In genomic region chr6:91978371-91979300, GRCm38 (mm10) we compare ENCODE assay signal across 8 mouse cellular contexts. TPM values are rescaled to one million over a fixed set of nuclear protein-coding genes. Genes with fewer than 3 reads are reported as not detected.
DNase-seq lines count a peak whose midpoint lies in the region; ATAC-seq and TF ChIP-seq lines count a peak whose summit lies in the region.

Gene Fgd5, plus strand, starts transcription at chr6:91978878.

- peak within 1 kb of the TSS; percentile 99 for H3K4me2 ChIP-seq in hindbrain, embryonic 16.5 days (ENCODE audit: low read length)
- H3K4me2 ChIP-seq in liver, embryonic 16.5 days (ENCODE audit: low read depth, low read length) = peak within 1 kb of the TSS; percentile 67

- no peaks in the 10 kb centered on the region for H3K27me3 ChIP-seq in hindbrain, embryonic 16.5 days (replicated peaks; ENCODE audit: control insufficient read depth, insufficient read depth, low read length)
- peaks cover 35% of the 10 kb centered on the region for H3K27me3 ChIP-seq in liver, embryonic 16.5 days (ENCODE audit: control insufficient read depth, insufficient read depth, low read depth, low read length)

- no peaks in the 10 kb centered on the region for H3K9me3 ChIP-seq in ES-E14 (ENCODE audit: control insufficient read depth, insufficient read depth, low read depth, low read length)
- no peaks in the 10 kb centered on the region for H3K9me3 ChIP-seq in hindbrain, embryonic 16.5 days (ENCODE audit: control insufficient read depth, low read length)
- no peaks in the 10 kb centered on the region for H3K9me3 ChIP-seq in liver, embryonic 16.5 days (replicated peaks; ENCODE audit: control insufficient read depth, low read length)

- no peaks in the 10 kb centered on the region for H3K36me3 ChIP-seq in ES-E14 (ENCODE audit: control insufficient read depth, insufficient read depth, low read length, poor library complexity, severe bottlenecking)
- H3K36me3 ChIP-seq in hindbrain, embryonic 16.5 days (ENCODE audit: control insufficient read depth, insufficient read depth, low read length) = no peaks in the 10 kb centered on the region
- H3K36me3 ChIP-seq in liver, embryonic 16.5 days (ENCODE audit: control insufficient read depth, insufficient read depth) = no peaks in the 10 kb centered on the region

- under 1% methylated on average over 34 of the region's 62 CpGs for WGBS in hindbrain, embryonic 16.5 days
- WGBS in liver, embryonic 16.5 days (ENCODE audit: insufficient replicate concordance) = under 1% methylated on average over 47 of the region's 62 CpGs

- H3K27ac ChIP-seq in ES-E14 (ENCODE audit: insufficient read depth, low read depth, low read length, poor library complexity, severe bottlenecking) = no peak within 1 kb of the TSS
- H3K27ac ChIP-seq in hindbrain, embryonic 16.5 days (ENCODE audit: low read depth, low read length) = peak within 1 kb of the TSS; percentile 47; the same call in 1 of the 2 replicates
- H3K27ac ChIP-seq in liver, embryonic 16.5 days (ENCODE audit: low read length) = no peak within 1 kb of the TSS

- peak within 1 kb of the TSS; percentile 75 for H3K9ac ChIP-seq in ES-E14 (ENCODE audit: insufficient read depth, low read depth, low read length, poor library complexity, severe bottlenecking)
- peak within 1 kb of the TSS; percentile 78 for H3K9ac ChIP-seq in hindbrain, embryonic 16.5 days (ENCODE audit: low read depth, low read length)
- H3K9ac ChIP-seq in liver, embryonic 16.5 days (ENCODE audit: low read depth, low read length) = peak within 1 kb of the TSS; percentile 37

- in situ Hi-C loops in ES-E14 (cut with MboI; ENCODE audit: low sequenced_read_pairs in 2 of 2, unreplicated experiment in 2 of 2) = no loop called here

- H3K4me1 ChIP-seq in ES-E14 (ENCODE audit: control insufficient read depth in 2 of 2, insufficient read depth in 2 of 2, low read length in 2 of 2, poor library complexity in 1 of 2) = peaks cover 2 to 16% of the 10 kb centered on the region in 2 experiments; a peak in 3 of 4 replicates
- peaks cover 15% of the 10 kb centered on the region for H3K4me1 ChIP-seq in hindbrain, embryonic 16.5 days (ENCODE audit: control insufficient read depth, insufficient read depth, low read depth, low read length)
- no peaks in the 10 kb centered on the region; the same call in 1 of the 2 replicates for H3K4me1 ChIP-seq in liver, embryonic 16.5 days (ENCODE audit: control insufficient read depth, low read depth, low read length)

- H3K4me3 ChIP-seq in ES-E14 (ENCODE audit: insufficient read depth in 1 of 2, low read depth in 1 of 2, low read length in 2 of 2, poor library complexity in 1 of 2, severe bottlenecking in 1 of 2) = peak within 1 kb of the TSS; percentile 82 to 92
- peak within 1 kb of the TSS; percentile 69 for H3K4me3 ChIP-seq in hindbrain, embryonic 16.5 days (ENCODE audit: low read length)
- H3K4me3 ChIP-seq in liver, embryonic 16.5 days (ENCODE audit: low read depth, low read length) = peak within 1 kb of the TSS; percentile 56

- DNase-seq in ES-E14 (ENCODE audit: low read depth, low spot score) = peak; percentile 19
- DNase-seq in adrenal gland, adult 8-10 months = no peak
- peak; percentile 35 for DNase-seq in forelimb bud, embryonic 11.5 days (ENCODE audit: low read depth, low spot score)
- DNase-seq in retina, embryonic 14.5 days (ENCODE audit: low spot score) = peak; percentile 68
- no peak for DNase-seq in ovary, postnatal 10 days (ENCODE audit: low spot score)
- DNase-seq in thymus, postnatal 36 days = no peak

- peak; percentile 63 for ATAC-seq in hindbrain, embryonic 16.5 days
- ATAC-seq in liver, embryonic 16.5 days (ENCODE audit: low read depth) = peak; percentile 39; the same call in 1 of the 2 replicates

TF ChIP-seq in ES-E14, 5 proteins besides CTCF, POLR2A, EP300 and RAD21:
- TF ChIP-seq ZNF384 (IDR thresholded peaks at IDR 0.05; ENCODE audit: low read depth, low read length) = peak; percentile 89
- no peak for TF ChIP-seq ZC3H11A (IDR thresholded peaks at IDR 0.05; ENCODE audit: borderline replicate concordance, low read depth, low read length)
- TF ChIP-seq MAFK (IDR thresholded peaks at IDR 0.05; ENCODE audit: insufficient read depth, low read depth, low read length) = no peak
- no peak for TF ChIP-seq HCFC1 (IDR thresholded peaks at IDR 0.05; ENCODE audit: borderline replicate concordance, insufficient read depth, low read length)

RNA-seq across cellular contexts. Expression of gene Fgd5, which starts in this region (rescaled TPM):
- 2.5 and 5.8 TPM in 2 replicates for total RNA-seq in ES-E14 (2012; rRNA removed)
- 10 to 100 TPM; 11.2 to 22.4 (median 19.7) TPM for total RNA-seq in adrenal gland, adult 8-10 months (2022)
- 14.7 and 17.1 TPM in 2 replicates for polyA plus RNA-seq in hindbrain, embryonic 16.5 days (2015; fragmentation: Nextera tagmentation; extraction: Ambion mirVana)
- 2.5 and 2.7 TPM in 2 replicates for polyA plus RNA-seq in liver, embryonic 16.5 days (2015; fragmentation: Nextera tagmentation; extraction: Ambion mirVana)

Comparison
In these comparisons a context has a peak if more than half of its experiments do, and no peak if none do; other contexts are left out.
1. DNase-seq: peak in ES-E14 (single experiment), forelimb bud, embryonic 11.5 days (single experiment) and retina, embryonic 14.5 days (single experiment); none in adrenal gland, adult 8-10 months (single experiment), ovary, postnatal 10 days (single experiment) and thymus, postnatal 36 days (0 of 2).
2. Peak in every context shown above with its lines, with median percentiles within 50 percentile points of each other: H3K4me3 ChIP-seq and H3K9ac ChIP-seq.